Mouse (Mus musculus): Measurements from ENCODE around the gene Ighmbp2. TPM values are rescaled to one million over a fixed set of nuclear protein-coding genes. Genes with fewer than 3 reads are reported as not detected.
"Not testable (repeated sequence)": the region's sequence is repeated elsewhere in the genome, so short reads cannot be mapped to it uniquely, and the experiment has no call there.

Gene Ighmbp2
- polyA plus RNA-seq, 1 experiment from 2014 or later = 8.1 TPM

DNA sequence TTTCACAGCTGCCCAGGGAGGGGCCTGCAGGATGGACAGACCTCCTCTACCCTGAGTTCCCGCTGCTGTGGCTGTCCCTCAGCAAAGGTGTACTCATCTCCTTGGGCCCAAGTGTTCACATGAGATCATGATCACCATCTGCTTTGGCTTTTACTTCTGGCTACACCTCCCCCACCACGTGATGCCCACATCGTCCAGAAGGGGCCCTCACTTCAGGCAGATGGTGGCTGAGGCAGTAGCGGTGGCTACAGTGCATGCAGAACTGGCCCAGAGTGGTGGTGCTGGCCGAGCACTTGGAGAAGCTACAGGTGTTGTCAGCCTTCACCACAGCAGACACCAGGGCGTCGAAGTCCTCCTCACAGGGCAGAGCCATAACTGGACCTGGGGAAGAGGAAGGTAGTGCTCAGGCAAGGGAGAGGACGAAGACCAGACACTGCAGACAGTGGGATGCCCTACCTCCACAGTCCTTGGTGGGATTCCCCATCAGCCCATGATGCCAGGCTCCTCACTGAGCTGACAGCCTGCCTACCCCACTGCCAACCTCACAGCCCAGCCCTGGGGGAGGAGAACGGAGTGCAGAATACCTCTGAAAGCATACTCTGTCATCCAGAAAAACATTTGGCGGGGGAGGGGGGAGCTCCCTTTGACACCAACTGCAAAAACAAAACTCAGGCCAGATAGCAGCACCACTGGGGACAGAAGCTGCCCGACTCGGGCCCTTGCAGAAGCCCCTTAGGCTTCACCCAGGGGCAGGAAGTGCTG is 20.9 kb downstream of the Ighmbp2 start:
- no peaks in the 10 kb centered on the region for H3K27me3 ChIP-seq (replicated peaks; ENCODE audit: control insufficient read depth, insufficient read depth, low read length)
- H3K4me1 ChIP-seq (ENCODE audit: control insufficient read depth, insufficient read depth, low read length) = no peaks in the 10 kb centered on the region
- H3K4me3 ChIP-seq (ENCODE audit: low read depth, low read length) = no peak overlapping the region
- 80% methylated on average over 12 of the region's 12 CpGs for WGBS
- ATAC-seq (ENCODE audit: low read depth) (no peak), DNase-seq (ENCODE audit: low spot score) (no peak)
- peaks cover 70% of the 10 kb centered on the region for H3K36me3 ChIP-seq (ENCODE audit: control insufficient read depth, insufficient read depth, low read length)
- H3K9me3 ChIP-seq (ENCODE audit: control insufficient read depth, low read length) = no peaks in the 10 kb centered on the region
- no peak overlapping the region for H3K27ac ChIP-seq (replicated peaks; ENCODE audit: low read depth, low read length)
- H3K9ac ChIP-seq (ENCODE audit: low read depth, low read length) = no peak overlapping the region
- no peak overlapping the region for H3K4me2 ChIP-seq (ENCODE audit: low read depth, low read length)

DNA sequence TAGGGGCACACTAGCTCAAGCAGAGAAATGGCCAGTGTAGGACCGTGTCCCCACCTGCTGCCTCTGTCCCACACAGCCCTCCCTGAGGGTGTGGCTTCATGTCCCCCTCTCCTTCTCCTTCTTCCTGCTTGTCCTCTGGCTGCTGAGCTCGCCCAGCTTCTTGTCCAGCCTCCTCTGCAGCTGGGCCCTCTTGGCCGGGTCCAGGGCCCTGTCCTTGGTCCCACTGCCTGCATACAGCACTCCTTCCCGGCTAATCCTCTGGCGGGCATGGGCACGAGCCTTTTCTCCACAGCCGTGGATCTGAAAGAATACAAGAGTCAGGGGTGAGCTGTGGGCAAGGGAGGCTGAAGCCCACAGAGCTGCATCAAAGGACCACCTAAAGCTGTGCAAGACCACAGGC is 21.5 kb downstream of the Ighmbp2 start:
- no peaks in the 10 kb centered on the region for H3K27me3 ChIP-seq (replicated peaks; ENCODE audit: control insufficient read depth, insufficient read depth, low read length)
- H3K27ac ChIP-seq (replicated peaks; ENCODE audit: low read depth, low read length) = no peak overlapping the region
- peaks cover 64% of the 10 kb centered on the region for H3K36me3 ChIP-seq (ENCODE audit: control insufficient read depth, insufficient read depth, low read length)
- H3K4me3 ChIP-seq (ENCODE audit: low read depth, low read length) = no peak overlapping the region
- no peak overlapping the region for H3K9ac ChIP-seq (ENCODE audit: low read depth, low read length)
- DNase-seq (ENCODE audit: low spot score) (no peak), ATAC-seq (ENCODE audit: low read depth) (no peak)
- WGBS = 94% methylated on average over 7 of the region's 7 CpGs
- H3K9me3 ChIP-seq (ENCODE audit: control insufficient read depth, low read length) = no peaks in the 10 kb centered on the region
- H3K4me1 ChIP-seq (ENCODE audit: control insufficient read depth, insufficient read depth, low read length) = no peaks in the 10 kb centered on the region
- no peak overlapping the region for H3K4me2 ChIP-seq (ENCODE audit: low read depth, low read length)

DNA sequence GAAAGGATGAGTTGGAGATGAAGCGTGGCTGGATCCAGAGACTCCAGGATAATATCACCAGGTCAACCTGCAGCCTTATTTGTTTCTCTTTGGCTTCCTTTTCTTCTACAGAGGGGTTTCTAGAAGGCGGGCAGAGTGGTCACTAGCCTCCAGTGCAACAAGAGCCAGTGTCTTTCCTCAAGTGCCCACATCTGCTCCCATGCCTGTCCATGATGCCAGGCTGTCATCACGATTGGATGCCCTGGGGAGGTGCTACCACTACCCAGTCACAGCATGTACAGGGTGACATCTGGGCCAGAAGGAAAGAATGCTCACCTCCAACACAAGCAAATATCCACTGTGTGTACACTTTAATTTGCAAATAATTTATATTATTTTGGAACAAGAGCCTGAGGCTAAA is 22.2 kb downstream of the Ighmbp2 start:
- no peak overlapping the region for H3K4me3 ChIP-seq (ENCODE audit: low read depth, low read length)
- H3K4me1 ChIP-seq (ENCODE audit: control insufficient read depth, insufficient read depth, low read length) = no peaks in the 10 kb centered on the region
- H3K27me3 ChIP-seq (replicated peaks; ENCODE audit: control insufficient read depth, insufficient read depth, low read length) = no peaks in the 10 kb centered on the region
- no peak overlapping the region for H3K9ac ChIP-seq (ENCODE audit: low read depth, low read length)
- H3K36me3 ChIP-seq (ENCODE audit: control insufficient read depth, insufficient read depth, low read length) = peaks cover 56% of the 10 kb centered on the region
- H3K4me2 ChIP-seq (ENCODE audit: low read depth, low read length) = no peak overlapping the region
- DNase-seq (ENCODE audit: low spot score) = no peak
- H3K9me3 ChIP-seq (ENCODE audit: control insufficient read depth, low read length) = no peaks in the 10 kb centered on the region
- ATAC-seq (ENCODE audit: low read depth) = no peak
- no peak overlapping the region for H3K27ac ChIP-seq (replicated peaks; ENCODE audit: low read depth, low read length)
- WGBS = 84% methylated on average over 3 of the region's 3 CpGs

DNA sequence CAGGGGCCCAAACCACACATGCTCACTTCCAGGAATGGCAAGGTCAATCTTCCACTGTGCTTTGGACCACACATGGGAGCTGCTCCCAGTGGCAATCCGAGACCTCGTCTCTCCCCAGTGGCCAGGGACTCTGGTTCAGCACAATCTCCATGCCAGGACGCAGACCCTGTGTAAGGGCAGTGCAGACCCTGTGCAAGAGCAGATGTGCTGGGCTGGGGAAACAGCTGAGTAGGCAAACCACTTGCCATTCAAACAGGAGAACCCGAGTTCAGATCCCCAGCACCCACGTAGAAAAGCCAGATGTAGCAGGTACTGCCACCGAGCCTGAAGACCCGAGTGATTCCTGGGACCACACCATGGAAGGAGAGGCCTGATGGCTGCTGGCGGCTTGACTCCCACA is 22.8 kb downstream of the Ighmbp2 start:
- H3K27ac ChIP-seq (replicated peaks; ENCODE audit: low read depth, low read length) = no peak overlapping the region
- no peak overlapping the region for H3K9ac ChIP-seq (ENCODE audit: low read depth, low read length)
- H3K4me2 ChIP-seq (ENCODE audit: low read depth, low read length) = no peak overlapping the region
- ATAC-seq (ENCODE audit: low read depth) = no peak
- DNase-seq (ENCODE audit: low spot score) = no peak
- H3K36me3 ChIP-seq (ENCODE audit: control insufficient read depth, insufficient read depth, low read length) = peaks cover 50% of the 10 kb centered on the region
- H3K9me3 ChIP-seq (ENCODE audit: control insufficient read depth, low read length) = no peaks in the 10 kb centered on the region
- no peaks in the 10 kb centered on the region for H3K27me3 ChIP-seq (replicated peaks; ENCODE audit: control insufficient read depth, insufficient read depth, low read length)
- H3K4me3 ChIP-seq (ENCODE audit: low read depth, low read length) = no peak overlapping the region
- 100% methylated on average over 8 of the region's 8 CpGs for WGBS
- no peaks in the 10 kb centered on the region for H3K4me1 ChIP-seq (ENCODE audit: control insufficient read depth, insufficient read depth, low read length)

DNA sequence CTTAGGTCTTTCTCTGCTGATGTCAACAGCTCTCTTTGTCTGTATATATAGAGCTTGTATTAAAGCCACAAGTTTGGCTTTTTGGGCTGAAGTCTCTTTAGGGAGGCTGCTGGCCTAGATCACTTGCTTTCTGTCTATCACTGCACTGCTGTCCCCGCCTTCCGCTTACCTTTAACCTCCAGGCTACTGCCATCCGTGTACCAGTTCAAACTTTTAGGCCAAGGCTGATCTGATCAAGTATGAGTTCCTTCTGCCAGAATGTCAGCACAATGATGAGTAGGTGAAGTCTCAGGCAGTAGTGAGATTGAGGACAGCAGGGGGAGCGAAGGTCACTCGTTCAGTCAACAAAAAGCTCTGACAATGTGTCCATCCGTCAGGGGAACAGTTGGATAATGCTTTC is 57.6 kb downstream of the Ighmbp2 start:
- not testable (repeated sequence) for ATAC-seq (ENCODE audit: low read depth); H3K27me3 ChIP-seq (replicated peaks; ENCODE audit: control insufficient read depth, insufficient read depth, low read length); H3K4me3 ChIP-seq (ENCODE audit: low read depth, low read length); H3K4me1 ChIP-seq (ENCODE audit: control insufficient read depth, insufficient read depth, low read length); DNase-seq (ENCODE audit: low spot score); H3K36me3 ChIP-seq (ENCODE audit: control insufficient read depth, insufficient read depth, low read length); H3K4me2 ChIP-seq (ENCODE audit: low read depth, low read length); H3K9me3 ChIP-seq (ENCODE audit: control insufficient read depth, low read length); H3K9ac ChIP-seq (ENCODE audit: low read depth, low read length); H3K27ac ChIP-seq (replicated peaks; ENCODE audit: low read depth, low read length)
- WGBS = 75% methylated on average over 3 of the region's 6 CpGs

DNA sequence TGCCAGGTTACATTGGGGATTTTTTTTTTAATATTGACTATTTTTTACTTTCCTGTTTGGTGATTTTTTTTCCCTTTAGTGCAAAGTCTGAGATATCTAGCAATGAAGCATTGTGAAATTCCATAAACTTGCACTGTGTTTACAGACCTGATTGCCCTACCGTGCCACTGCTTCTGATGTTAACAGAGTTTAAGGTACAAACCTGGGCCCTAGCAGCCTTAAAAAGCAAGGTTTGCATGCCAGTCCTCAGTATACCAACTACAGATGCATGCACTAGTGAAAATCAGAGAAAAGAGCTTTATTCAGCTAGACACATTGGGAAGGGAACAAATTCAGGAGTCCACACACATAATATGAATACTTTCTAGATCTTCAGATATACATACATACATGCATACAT is 67.9 kb downstream of the Ighmbp2 start:
- ATAC-seq (ENCODE audit: low read depth); H3K9me3 ChIP-seq (ENCODE audit: control insufficient read depth, low read length); H3K4me2 ChIP-seq (ENCODE audit: low read depth, low read length); H3K36me3 ChIP-seq (ENCODE audit: control insufficient read depth, insufficient read depth, low read length); H3K27me3 ChIP-seq (replicated peaks; ENCODE audit: control insufficient read depth, insufficient read depth, low read length); H3K4me1 ChIP-seq (ENCODE audit: control insufficient read depth, insufficient read depth, low read length); H3K9ac ChIP-seq (ENCODE audit: low read depth, low read length); H3K4me3 ChIP-seq (ENCODE audit: low read depth, low read length); H3K27ac ChIP-seq (replicated peaks; ENCODE audit: low read depth, low read length); DNase-seq (ENCODE audit: low spot score): not testable (repeated sequence)
- WGBS = 79% methylated on average over 1 of the region's 1 CpGs

Small RNAs within 50 kb of the gene (microRNA-seq; reads per million reads assigned to microRNA genes)
- gene Mir6984 (ENCODE audit: borderline number of aligned reads) = not detected

Other genes with a start within 250 kb of the Ighmbp2 start
- 110 and 116 TPM in 2 replicates for gene Mrpl21, start 116 bp downstream of the Ighmbp2 start, polyA plus RNA-seq (2014; fragmentation: Nextera tagmentation; extraction: Ambion mirVana)
- 16.5 and 24.9 TPM in 2 replicates for gene Cpt1a, start 39.3 kb upstream of the Ighmbp2 start, polyA plus RNA-seq (2014; fragmentation: Nextera tagmentation; extraction: Ambion mirVana)
- 0.29 and 0.35 TPM in 2 replicates for gene Tesmin, start 105.8 kb upstream of the Ighmbp2 start, polyA plus RNA-seq (2014; fragmentation: Nextera tagmentation; extraction: Ambion mirVana)
- gene Gal, start 131.5 kb upstream of the Ighmbp2 start, polyA plus RNA-seq (2014; fragmentation: Nextera tagmentation; extraction: Ambion mirVana) = 9.9 and 15.2 TPM in 2 replicates

Data from embryonic facial prominence, embryonic 14.5 days (tissue).